Mouse (Mus musculus) macrophage (primary cell): ENCODE measurements around the gene Kansl1. TPM values are rescaled to one million over a fixed set of nuclear protein-coding genes. Genes with fewer than 3 reads are reported as not detected.

ENCODE experiments used
- H3K27ac ChIP-seq: fragments of 350-480 bp; formaldehyde crosslinking; 2 replicates; pipeline ENCODE4 v1.9.0; 2021
- H3K36me3 ChIP-seq: fragments of 350-480 bp; formaldehyde crosslinking; 2 replicates; pipeline ENCODE4 v1.9.0; 2021; ENCODE audit errors: inconsistent target
- H3K4me3 ChIP-seq: fragments of 350-480 bp; formaldehyde crosslinking; 2 replicates; pipeline ENCODE4 v1.9.0; 2021; ENCODE audit errors: inconsistent target
- H3K79me2 ChIP-seq: fragments of 350-480 bp; formaldehyde crosslinking; 2 replicates; pipeline ENCODE4 v1.9.0; 2021; ENCODE audit errors: inconsistent target
- WGBS: methylation state at CpG from one replicate; pipeline ENCODE4 v1.1.7; 2026; ENCODE audit warnings: inconsistent platforms; ENCODE audit not compliant: missing documents; 5-methylcytosine and 5-hydroxymethylcytosine counted together
- polyA plus RNA-seq: library from polyadenylated mRNA; stranded (reverse); fragments of 250-400 nt; gene quantifications from 3 replicates; pipeline ENCODE4 v1.2.4, GENCODE M21; 2018; ENCODE audit warnings: inconsistent platforms

Gene Kansl1
- polyA plus RNA-seq, 1 experiment from 2014 or later, result 39.2 TPM

DNA sequence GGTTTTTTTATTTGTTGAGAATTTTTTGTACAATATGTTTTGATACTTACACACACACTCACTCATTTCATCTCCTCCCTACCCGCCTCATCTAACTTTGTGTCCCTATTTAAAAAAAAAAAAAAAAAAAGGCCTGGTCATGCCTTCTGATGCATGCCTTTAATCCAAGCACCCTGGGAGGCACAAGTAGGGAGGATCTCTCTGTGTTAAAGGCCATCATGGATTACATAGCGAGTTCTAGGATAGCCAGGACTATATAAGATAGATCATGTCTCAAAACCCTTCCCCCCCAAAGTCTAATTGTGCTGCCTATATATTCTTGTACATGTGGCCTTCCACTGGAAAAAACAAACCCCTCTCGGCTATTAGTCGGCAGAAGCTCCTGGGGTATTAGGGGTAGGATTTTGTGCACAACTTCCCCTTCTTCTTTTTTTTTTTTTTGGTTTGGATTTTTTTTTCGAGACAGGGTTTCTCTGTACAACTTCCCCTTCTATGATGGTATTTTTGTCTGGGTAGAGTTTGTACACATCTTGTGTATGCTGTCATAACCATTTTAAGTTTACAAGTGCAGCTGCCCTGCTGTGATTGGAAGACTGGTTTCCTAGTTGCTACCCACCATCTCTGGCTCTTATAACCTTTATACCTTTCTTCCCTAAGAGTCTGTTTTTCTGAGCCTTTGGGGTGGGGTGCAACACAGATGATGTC is 101.0 kb downstream of the Kansl1 start:
- Histone ChIP-seq H3K79me2 (peaks cover 82% of the 10 kb centered on the region), H3K4me3 (no peak overlapping the region), H3K36me3 (peaks cover 8% of the 10 kb centered on the region; the same call in 1 of the 2 replicates), H3K27ac (peak overlapping the region; percentile 92)
- 19% methylated on average over 5 of the region's 5 CpGs for WGBS

DNA sequence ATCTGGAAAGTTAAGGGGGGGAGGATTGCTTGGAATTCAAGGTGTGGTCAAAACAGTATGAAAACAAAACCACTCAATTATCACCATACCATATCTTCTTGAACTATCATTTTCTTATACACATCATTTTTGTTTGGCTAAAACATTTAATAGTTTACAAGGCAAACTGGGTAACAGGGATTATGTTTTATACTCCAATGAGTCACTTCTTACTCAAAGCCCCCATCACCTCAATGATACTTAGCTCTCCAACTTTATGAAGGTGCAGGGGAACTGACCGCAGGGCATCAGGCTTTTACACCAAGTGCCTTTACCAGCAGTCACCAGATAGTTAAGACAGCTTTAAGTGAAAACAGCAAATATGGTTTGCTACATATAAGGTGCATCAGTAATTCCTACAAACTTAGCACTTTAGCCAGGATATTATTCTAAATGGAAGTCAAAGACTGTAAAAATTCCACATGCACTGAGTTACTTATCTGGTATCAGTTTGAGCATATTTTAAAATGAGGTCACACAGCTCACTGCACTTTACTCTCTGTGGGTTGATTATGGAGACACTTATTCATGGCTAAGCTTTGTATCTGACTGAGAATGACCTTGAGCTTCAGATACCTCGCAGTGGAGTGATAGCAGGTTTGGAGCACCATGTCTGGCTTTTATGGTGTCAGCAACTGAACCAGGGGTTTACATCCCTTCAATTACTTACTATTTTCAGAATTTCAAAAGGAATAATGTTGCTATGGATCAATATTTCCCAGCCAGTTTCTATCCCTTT is 104.6 kb downstream of the Kansl1 start:
- H3K79me2 ChIP-seq, result peaks cover 72% of the 10 kb centered on the region
- no peak overlapping the region for H3K4me3 ChIP-seq
- H3K36me3 ChIP-seq, result peaks cover 7% of the 10 kb centered on the region; the same call in 1 of the 2 replicates
- 89% methylated on average over 2 of the region's 2 CpGs for WGBS
- no peak overlapping the region for H3K27ac ChIP-seq

DNA sequence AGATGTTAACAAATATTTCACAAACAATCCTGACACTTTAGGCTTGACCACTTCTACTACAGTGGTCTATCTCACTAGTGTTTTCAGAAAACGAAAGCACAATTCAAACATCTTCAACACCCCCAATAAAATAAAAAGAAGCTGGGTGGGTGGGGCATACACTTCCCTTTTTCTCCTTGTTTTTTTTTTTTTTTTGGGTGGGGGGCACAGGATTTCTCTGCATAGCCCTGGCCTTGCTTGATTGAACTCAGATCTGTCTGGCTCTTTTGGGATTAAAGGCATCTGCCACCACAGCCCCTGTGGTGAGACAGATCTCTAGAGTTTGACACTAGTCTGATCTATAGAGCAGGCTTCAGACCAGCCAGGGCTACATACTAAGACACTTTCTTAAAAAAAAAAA is 106.0 kb downstream of the Kansl1 start:
- Histone ChIP-seq H3K79me2 (peaks cover 79% of the 10 kb centered on the region), H3K27ac (peak overlapping the region; percentile 69), H3K4me3 (no peak overlapping the region), H3K36me3 (peaks cover 7% of the 10 kb centered on the region; the same call in 1 of the 2 replicates)
- WGBS, result 42% methylated on average over 1 of the region's 1 CpGs

DNA sequence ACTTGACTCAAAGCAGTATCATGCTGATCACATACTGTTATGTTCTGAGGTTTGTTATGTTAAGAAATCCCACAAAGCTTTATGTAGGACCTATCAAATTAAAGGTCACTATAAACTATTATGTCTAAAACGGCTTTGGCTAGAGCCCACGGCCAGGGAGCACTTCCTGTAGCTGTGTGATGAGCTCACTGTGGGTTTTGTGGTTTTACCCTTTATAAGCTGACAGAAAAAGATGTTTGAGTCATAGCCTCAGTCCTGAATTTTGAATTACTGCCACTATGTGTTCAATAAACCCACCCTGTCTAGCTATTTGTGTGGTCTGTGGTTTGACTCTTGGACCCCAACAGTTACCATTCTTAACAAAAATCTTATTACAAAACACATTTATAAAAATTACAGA is 106.9 kb downstream of the Kansl1 start:
- H3K79me2 ChIP-seq, result peaks cover 88% of the 10 kb centered on the region
- whole genome bisulfite sequencing, result 0% methylated on average over 2 of the region's 2 CpGs
- H3K27ac ChIP-seq, result peak overlapping the region; percentile 69
- H3K36me3 ChIP-seq, result peaks cover 8% of the 10 kb centered on the region; the same call in 1 of the 2 replicates
- no peak overlapping the region for H3K4me3 ChIP-seq

DNA sequence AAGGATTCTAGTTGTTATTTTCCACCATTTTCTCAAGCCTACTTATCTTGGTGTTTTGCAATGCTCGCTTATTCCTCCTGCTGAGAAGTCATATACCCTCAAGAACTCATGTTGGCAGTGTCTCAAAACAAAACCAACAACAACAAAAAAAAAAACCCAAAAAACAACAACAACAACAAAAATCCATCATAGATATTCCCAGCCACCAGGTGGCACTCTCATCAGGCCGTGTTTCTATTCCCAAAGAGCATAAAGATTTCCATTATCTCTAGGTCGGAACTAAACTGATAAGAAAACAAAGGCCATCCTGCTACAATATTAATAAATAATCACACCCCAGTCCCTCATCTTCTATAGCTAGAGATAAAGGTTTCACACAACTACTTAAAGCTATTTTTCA is 121.7 kb downstream of the Kansl1 start:
- Histone ChIP-seq H3K4me3 (no peak overlapping the region), H3K27ac (no peak overlapping the region), H3K36me3 (peaks cover 42% of the 10 kb centered on the region), H3K79me2 (peaks cover 63% of the 10 kb centered on the region; the same call in 1 of the 2 replicates)
- WGBS, result 87% methylated on average over 3 of the region's 3 CpGs

DNA sequence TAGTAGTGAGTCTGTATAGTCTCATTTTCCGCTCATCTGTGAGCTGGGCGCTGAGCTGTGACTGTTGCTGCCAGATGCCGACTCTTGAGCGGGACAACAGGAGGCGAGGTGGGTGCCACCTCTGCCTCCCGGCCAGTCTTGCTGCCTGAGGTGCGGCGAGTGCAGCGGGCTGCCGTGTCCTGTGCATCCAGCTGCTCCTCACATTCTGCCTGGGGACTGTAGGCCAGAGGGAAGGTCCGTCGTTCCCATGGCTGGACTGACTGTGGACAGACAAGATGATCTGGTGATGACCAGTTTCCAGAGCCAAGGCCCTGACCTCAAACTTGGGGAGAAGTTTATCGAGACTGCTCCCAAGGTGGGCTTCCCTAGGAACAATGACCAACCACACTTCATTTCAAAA is 133.7 kb downstream of the Kansl1 start:
- no peak overlapping the region for H3K27ac ChIP-seq
- no peak overlapping the region for H3K4me3 ChIP-seq
- H3K79me2 ChIP-seq, result no peaks in the 10 kb centered on the region
- WGBS, result 97% methylated on average over 12 of the region's 13 CpGs
- peaks cover 57% of the 10 kb centered on the region for H3K36me3 ChIP-seq

DNA sequence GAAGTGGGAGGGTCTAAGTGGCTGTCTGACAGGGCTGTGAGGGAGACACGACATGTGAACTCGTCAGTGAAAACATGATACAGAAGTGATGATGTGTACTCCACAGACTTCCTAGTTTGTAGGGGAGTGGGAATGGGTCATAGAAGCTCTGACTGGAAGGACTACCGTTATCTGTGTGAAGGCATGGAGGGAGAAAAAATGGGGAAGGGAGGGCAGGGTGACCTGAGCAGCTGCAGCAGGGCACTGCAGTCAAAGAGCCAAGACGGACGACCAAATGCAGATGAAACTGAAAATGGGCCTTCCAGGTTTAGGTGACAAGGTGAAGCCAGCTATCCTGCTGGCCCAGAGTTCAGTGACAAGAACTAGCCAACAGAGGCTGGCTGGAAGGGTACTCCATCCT is 134.5 kb downstream of the Kansl1 start:
- WGBS, result 80% methylated on average over 5 of the region's 5 CpGs
- H3K4me3 ChIP-seq, result no peak overlapping the region
- H3K79me2 ChIP-seq, result no peaks in the 10 kb centered on the region
- H3K36me3 ChIP-seq, result peaks cover 50% of the 10 kb centered on the region
- no peak overlapping the region for H3K27ac ChIP-seq

DNA sequence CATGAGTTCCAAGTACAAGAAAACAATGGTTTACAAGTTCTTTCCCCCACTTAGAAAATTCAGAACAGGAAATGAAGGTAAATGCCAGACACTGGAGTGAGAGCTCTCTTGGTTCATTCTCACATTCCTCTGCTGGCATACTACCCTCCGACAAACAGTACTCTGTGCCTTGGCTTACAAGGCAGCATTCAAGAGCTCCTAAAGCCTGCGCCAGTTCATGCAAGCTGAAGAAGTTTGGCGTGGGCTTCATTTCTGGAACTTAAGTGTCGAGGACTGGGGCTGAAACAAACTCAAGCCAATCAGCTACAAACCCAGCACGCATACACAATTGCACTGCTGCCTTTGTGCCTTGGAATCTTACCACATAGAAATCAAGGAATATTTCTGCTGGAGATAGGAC is 136.6 kb downstream of the Kansl1 start:
- WGBS, result 94% methylated on average over 5 of the region's 5 CpGs
- no peaks in the 10 kb centered on the region for H3K79me2 ChIP-seq
- H3K27ac ChIP-seq, result no peak overlapping the region
- H3K4me3 ChIP-seq, result no peak overlapping the region
- H3K36me3 ChIP-seq, result peaks cover 31% of the 10 kb centered on the region

DNA sequence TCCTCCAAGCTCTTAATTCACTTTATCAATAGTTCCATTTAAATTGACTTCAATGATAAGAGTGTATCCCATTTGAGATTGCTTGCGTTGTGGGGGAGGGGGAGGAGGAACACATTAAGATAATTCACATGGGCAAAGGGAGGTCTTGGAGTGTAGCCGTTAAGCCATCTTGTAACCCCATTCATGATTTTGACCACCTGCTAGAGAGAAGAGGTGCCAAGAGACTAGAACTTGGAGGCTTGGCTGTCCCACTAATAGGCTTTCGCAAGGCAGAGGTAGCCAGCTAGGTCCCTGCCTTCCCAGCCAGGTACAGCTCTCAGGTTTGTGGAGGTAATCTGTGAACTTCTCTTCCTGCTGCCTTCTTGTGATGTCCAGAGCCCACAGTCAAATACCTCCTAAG is 137.5 kb downstream of the Kansl1 start:
- Histone ChIP-seq H3K27ac (no peak overlapping the region), H3K36me3 (peaks cover 25% of the 10 kb centered on the region), H3K4me3 (no peak overlapping the region), H3K79me2 (no peaks in the 10 kb centered on the region)
- 89% methylated on average over 3 of the region's 3 CpGs for WGBS

DNA sequence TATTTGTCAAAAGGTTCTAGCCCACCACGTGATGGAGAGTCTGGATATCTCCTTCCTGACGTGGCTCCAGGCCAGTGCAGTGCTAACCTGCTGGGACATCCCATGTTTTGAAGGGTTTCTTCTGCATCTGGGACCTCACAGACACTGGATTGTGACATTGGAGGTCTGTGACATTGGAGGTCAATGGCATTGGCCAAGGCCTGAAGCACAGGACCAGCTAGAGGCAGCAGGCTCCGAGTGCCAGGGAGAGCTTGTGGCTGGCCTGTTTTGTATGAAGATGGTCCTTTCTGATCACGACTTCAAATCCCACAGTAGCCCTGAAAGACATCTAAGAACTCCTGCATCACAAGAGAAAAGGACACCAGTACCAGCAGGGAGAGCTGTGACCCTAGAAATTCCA is 138.5 kb downstream of the Kansl1 start:
- peaks cover 15% of the 10 kb centered on the region for H3K36me3 ChIP-seq
- no peaks in the 10 kb centered on the region for H3K79me2 ChIP-seq
- no peak overlapping the region for H3K4me3 ChIP-seq
- 100% methylated on average over 4 of the region's 4 CpGs for WGBS
- no peak overlapping the region for H3K27ac ChIP-seq

DNA sequence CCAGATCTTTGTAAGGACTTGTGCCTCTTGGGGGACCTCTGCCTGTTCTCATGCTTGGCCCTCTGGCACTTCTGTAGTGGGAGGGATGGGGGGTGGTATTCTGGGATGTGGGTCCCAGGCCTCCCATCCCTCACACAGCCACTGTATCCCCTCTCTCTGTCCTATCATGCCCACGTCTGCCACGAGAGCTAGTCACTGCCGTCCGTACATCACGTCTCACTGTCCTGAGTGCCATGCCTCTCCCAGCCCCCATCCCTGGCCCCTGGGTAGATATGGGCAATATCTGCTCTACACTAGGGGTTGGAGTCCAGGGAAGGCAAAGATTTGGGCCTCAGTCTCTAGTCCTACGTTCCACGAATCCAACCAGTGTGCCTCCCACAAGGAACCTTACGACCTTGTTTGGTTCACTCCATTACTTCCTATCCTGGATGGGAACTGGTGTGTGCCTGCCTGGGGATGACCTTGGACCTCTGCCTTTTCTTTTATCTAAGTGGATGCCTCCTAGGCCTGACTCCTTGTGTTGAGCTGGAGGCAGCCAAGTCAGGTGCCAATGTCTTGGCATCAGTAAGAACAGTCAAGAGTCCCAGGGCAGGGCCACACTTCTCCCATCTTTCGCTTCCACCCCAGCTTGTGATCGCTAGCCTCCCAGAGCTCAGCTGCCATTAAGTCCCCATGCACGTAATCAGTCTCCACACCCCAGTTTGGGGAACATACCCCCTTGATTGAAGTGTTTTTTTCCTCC is 139.3 kb downstream of the Kansl1 start:
- H3K79me2 ChIP-seq, result no peaks in the 10 kb centered on the region
- H3K36me3 ChIP-seq, result peaks cover 7% of the 10 kb centered on the region
- no peak overlapping the region for H3K4me3 ChIP-seq
- WGBS, result 95% methylated on average over 11 of the region's 11 CpGs
- H3K27ac ChIP-seq, result no peak overlapping the region

DNA sequence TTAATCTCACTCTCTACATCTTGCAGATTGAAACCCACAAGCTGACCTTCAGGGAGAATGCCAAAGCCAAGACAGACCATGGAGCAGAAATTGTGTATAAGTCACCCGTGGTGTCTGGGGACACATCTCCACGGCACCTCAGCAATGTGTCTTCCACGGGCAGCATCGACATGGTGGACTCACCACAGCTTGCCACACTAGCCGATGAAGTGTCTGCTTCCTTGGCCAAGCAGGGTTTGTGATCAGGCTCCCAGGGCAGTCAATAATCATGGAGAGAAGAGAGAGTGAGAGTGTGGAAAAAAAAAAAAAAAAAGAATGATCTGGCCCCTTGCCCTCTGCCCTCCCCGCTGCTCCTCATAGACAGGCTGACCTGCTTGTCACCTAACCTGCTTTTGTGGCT is 140.7 kb downstream of the Kansl1 start:
- Histone ChIP-seq H3K27ac (no peak overlapping the region), H3K4me3 (no peak overlapping the region), H3K36me3 (no peaks in the 10 kb centered on the region), H3K79me2 (no peaks in the 10 kb centered on the region)
- WGBS, result 91% methylated on average over 5 of the region's 6 CpGs

DNA sequence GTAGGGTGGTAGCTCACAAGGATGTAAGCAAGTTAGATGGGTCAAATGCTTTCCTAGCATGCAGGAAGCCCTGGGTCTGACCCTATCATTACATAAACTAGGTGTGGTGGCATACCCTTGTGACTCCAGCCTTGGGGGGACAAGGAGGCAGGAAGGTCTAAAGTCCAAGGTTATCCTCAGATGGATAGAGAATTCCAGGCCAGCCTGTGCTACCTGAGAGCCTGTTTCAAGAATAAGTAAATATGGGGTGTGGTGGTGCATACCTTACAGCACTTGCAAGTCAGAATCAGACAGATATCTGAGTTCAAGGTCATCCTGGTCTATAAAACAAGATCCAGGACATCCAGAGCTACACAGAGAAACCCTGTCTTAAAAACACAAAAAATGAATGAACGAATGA is 141.2 kb downstream of the Kansl1 start:
- H3K79me2 ChIP-seq, result no peaks in the 10 kb centered on the region
- no peak overlapping the region for H3K27ac ChIP-seq
- H3K36me3 ChIP-seq, result no peaks in the 10 kb centered on the region
- 100% methylated on average over 1 of the region's 1 CpGs for WGBS
- no peak overlapping the region for H3K4me3 ChIP-seq

DNA sequence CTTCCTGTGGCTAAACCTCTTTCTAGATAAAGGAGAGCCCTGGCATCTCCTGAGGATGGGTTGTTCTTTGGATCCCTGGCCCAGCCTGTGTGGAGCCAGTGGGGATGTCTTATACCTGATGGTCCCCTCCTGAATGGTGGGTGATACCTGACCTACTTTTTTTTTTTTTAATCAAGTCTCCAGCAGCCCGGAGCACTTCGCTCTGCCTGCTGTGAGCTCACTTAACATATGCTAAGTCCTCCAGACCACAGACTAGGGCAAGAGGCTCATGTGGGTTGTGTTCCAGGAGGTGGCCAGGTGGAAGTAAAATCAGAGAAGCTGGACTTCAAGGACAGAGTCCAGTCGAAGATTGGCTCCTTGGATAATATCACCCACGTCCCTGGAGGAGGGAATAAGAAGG is 146.5 kb downstream of the Kansl1 start:
- 60% methylated on average over 4 of the region's 4 CpGs for WGBS
- Histone ChIP-seq H3K36me3 (no peaks in the 10 kb centered on the region), H3K27ac (no peak overlapping the region), H3K4me3 (no peak overlapping the region), H3K79me2 (no peaks in the 10 kb centered on the region)

DNA sequence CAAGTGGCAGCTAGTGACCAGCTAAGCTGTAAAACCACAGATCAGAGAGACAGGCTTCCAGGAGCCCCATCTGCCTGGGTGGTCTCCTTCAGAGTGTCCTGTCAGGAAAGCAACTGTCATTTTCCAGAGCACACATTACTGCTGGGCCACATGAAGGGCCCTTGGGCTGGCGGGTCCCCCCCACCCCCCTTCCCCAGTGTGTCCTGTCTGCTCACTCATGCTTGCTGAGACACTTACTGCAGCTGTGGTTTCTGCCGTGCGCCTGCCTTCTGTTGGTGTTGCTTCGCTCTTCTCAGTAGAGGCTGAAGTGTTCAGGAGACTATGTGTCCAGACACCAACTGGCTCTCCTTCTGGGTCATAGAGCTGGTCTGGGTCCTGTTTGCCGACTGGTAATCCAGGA is 148.2 kb downstream of the Kansl1 start:
- H3K79me2 ChIP-seq, result no peaks in the 10 kb centered on the region
- 68% methylated on average over 5 of the region's 5 CpGs for WGBS
- H3K36me3 ChIP-seq, result no peaks in the 10 kb centered on the region
- no peak overlapping the region for H3K27ac ChIP-seq
- H3K4me3 ChIP-seq, result no peak overlapping the region
